Mouse (Mus musculus) embryonic fibroblast, embryonic 13.5 days (primary cell): ENCODE measurements at regions not wholly inside any gene's neighbourhood (a gene's known extent, or its start where the extent isn't known, plus 50 kb on each side); places are given as distances from the start of the nearest gene placed in this dataset.

Experiments used
- H3K27ac ChIP-seq: 2 replicates; pipeline ENCODE4 v1.5.1; 2012; ENCODE audit warnings: low read length, control low read depth, inconsistent platforms; ENCODE audit not compliant: insufficient read depth
- H3K4me1 ChIP-seq: 2 replicates; pipeline ENCODE4 v1.6.1; 2011; ENCODE audit warnings: low read length; ENCODE audit not compliant: control insufficient read depth, insufficient read depth
- H3K4me3 ChIP-seq: 2 replicates; pipeline ENCODE4 v1.5.1; 2011; ENCODE audit warnings: mild to moderate bottlenecking, control low read depth, low read length; ENCODE audit not compliant: insufficient read depth
- CTCF ChIP-seq: IDR thresholded peaks from 2 replicates; pipeline ENCODE4 v1.5.1; 2011; ENCODE audit warnings: mild to moderate bottlenecking, control low read depth, low read length, moderate library complexity, borderline replicate concordance; ENCODE audit not compliant: insufficient read depth
- POLR2A ChIP-seq: IDR thresholded peaks from 2 replicates; pipeline ENCODE4 v1.6.1; 2011; ENCODE audit warnings: low read depth, mild to moderate bottlenecking, control low read depth, low read length, moderate library complexity

DNA sequence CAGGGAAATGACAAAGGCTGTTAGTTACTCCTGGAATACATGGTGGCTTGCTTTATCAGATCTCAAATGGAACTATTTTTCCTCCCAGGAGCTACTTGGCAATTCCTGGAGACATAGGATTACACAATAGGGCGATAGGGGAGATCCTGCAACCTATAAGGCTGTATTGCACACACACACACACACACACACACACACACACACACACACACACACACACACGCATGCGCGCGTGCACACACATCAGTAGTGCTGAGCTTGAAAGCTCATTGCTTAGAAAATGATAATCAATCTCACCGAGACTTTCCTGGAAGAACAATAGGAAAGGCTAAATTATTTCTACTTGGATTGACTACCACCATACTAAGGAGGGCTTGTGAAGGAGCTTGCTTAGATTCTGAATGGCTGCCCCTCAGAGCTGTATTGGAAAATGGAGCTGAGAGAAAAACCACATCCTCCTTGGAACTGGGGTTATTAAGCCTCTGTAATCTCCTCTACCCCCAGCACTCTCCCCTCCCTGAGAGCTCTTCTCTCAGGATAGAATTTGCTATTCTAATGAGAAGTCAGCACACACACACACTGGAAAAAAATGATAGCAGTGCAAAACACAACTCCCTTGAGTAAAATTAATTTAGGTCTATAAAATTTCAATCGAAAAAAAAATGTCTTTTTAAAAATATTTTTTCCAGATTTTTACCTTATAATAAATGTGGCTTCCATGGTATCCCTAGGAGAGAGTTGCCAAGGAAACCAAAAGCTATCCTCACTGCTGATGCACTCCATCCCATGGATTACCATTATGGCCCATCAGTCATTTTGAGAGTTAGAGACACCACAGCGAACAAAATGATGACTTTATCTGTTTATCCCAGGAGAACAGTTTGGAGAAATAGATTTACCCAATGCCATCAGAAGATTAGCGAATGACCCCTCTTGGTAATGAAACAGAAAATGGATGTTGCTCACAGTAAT, 217.1 kb upstream of the Slco3a1 start:
- Histone ChIP-seq H3K27ac (no peak overlapping the region), H3K4me3 (no peak overlapping the region), H3K4me1 (no peaks in the 10 kb centered on the region)
- TF ChIP-seq CTCF, result no peak
- no peak for TF ChIP-seq POLR2A

DNA sequence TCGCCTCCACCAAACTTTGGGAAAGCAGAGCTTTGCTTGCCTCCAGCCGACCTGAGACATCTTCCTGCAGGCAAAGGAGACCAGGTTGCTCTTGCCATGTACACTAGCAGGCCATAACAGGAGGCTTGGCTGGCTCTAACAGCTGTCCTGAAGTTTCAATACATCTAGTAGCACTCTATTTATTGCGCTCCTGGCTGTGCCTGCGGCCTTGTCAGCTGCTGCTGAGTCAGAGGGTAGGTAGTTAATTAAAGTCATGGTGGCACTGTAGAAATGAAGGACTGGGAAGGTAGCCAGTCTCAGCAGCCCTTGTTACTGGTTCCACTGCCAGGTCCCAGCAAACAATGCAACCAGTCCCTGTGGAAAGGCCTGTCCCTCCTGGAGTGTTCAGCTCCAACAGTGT, 212.0 kb upstream of the Slco3a1 start:
- no peak overlapping the region for H3K4me3 ChIP-seq
- no peak overlapping the region for H3K27ac ChIP-seq
- TF ChIP-seq POLR2A, result no peak
- no peak for TF ChIP-seq CTCF
- no peaks in the 10 kb centered on the region for H3K4me1 ChIP-seq

DNA sequence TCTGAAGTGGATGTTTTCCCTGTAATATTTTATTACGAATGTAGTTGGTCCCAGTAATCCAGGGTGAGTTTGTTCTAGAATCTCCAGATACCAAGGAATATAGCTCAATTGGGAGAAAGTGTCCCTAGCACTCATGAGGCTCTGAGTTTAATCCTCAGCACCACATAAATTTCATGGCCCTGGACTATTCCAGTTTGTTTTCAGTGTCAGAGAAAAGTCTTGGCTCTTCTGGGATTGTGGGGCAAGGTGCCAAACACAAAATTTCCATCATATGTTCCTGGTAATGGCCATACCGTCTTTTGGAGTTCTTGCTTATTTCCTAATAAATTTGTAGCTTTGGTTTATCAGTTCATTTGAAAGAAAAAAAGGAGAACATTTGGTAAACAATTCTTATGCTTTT, 202.9 kb upstream of the Slco3a1 start:
- Histone ChIP-seq H3K27ac (no peak overlapping the region), H3K4me3 (no peak overlapping the region), H3K4me1 (no peaks in the 10 kb centered on the region)
- TF ChIP-seq CTCF, result no peak
- no peak for TF ChIP-seq POLR2A

- Histone ChIP-seq H3K4me1 (no peaks in the 10 kb centered on the region), H3K27ac (no peak overlapping the region), H3K4me3 (no peak overlapping the region)
- TF ChIP-seq CTCF (no peak), POLR2A (no peak)
Measured at GRCm38 (mm10) chr7:74747704-74748103, 193.1 kb upstream of the Slco3a1 start.

DNA sequence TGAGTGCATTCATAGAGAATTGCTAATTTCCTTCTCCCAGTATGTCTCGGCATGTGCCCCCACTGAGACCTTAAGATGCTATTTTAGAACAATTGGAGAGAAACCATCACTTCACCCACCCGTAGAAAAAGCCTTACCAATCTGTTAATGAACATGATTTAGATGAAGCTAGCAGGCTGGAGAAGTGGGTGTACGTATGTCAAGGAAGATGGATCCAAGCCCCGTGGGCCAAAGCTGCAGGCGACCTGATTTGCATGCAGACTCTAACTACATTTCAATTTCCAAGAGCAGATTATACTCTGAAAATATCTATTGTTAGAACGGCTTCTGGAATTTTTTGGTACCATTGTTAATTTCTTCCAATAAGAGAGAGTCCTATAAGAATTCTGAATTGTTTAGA, 180.4 kb upstream of the Slco3a1 start:
- no peak overlapping the region for H3K4me3 ChIP-seq
- H3K4me1 ChIP-seq, result no peaks in the 10 kb centered on the region
- H3K27ac ChIP-seq, result no peak overlapping the region
- TF ChIP-seq CTCF (no peak), POLR2A (no peak)

DNA sequence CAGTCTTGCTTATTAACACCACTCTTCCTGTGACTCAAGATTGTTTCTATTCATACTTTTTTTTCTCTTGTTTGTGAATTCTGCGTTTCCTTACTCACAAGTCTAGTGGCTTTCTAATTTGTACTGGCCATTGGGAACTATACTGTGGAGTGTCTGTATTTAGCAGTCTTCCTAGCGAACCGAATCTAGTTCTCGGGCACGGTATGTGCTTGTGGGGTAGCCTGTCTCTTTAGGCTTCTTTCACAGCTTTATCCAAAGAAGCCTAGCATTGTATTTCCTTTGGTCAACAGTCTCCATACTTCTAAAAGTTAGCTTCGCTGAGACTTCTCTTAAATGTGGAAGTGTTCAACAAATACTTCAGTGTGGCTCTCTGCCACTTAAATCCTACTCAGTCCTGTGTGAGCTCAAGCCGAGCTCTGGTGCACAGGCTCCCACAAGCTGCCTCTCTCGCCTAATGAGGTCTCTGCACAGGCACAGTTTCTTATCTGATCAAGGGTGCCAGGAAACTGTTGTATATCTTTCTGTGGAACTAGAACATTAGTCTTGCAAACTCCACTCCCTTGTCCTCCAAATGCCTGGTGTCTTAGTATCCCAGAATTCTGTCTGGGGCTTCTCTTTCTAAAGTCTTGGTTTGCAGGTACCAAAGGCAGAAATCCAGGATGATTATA, 171.9 kb upstream of the Slco3a1 start:
- no peak overlapping the region for H3K27ac ChIP-seq
- H3K4me3 ChIP-seq, result no peak overlapping the region
- no peak for TF ChIP-seq CTCF
- TF ChIP-seq POLR2A, result no peak
- H3K4me1 ChIP-seq, result no peaks in the 10 kb centered on the region

DNA sequence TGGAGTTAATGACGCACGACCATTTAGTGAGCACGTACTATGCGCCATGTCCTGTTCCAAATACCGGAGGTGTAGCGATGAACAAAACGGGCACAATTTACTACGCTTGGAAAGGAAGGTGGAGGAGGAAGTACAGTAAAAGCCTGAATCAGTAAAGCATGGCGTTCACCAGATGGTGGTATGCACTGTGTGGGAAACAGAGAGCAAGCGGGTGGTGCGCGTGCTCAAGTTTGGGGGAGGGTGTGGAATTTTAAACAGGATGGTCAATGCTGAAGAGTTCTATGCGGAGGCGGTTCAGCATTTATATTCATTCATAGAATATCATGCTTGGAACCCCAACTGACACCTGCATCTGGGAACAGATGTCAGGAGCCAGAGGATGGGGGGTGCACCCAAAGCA, 164.7 kb upstream of the Slco3a1 start:
- no peak overlapping the region for H3K27ac ChIP-seq
- H3K4me3 ChIP-seq, result no peak overlapping the region
- TF ChIP-seq POLR2A, result no peak
- no peak for TF ChIP-seq CTCF
- no peaks in the 10 kb centered on the region for H3K4me1 ChIP-seq

DNA sequence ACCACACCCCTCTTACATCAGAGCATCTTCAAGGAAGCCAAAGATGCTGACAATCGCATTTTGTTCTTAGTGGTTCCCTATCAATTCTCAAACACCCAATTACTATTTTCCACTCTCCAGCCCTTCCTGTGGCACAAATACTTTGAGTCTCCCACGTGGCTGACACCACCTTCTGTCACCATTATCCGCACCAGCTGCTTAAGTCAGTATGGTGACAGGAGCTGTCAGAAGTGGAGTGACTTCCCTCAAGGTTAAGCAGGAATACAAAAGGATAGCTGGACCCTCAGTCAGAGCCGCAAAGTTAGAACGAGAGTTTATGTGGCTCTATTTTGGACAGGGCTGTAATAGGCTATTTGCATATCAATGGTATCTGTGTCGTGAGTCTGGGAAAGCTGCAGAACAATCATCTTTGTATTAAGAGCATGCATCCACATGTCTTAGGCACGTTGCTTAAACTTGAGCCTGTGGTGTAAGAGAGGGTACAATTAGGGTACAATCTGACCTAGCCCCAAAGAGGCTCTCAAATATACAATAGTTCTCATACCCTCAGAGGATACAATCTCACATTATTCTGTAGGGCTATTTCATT, 155.5 kb upstream of the Slco3a1 start:
- no peak for TF ChIP-seq CTCF
- TF ChIP-seq POLR2A, result no peak
- H3K4me3 ChIP-seq, result no peak overlapping the region
- H3K4me1 ChIP-seq, result no peaks in the 10 kb centered on the region
- H3K27ac ChIP-seq, result no peak overlapping the region

GRCm38 (mm10) chr7:74709006-74709405, 154.4 kb upstream of the Slco3a1 start:
- H3K4me3 ChIP-seq, result no peak overlapping the region
- H3K4me1 ChIP-seq, result no peaks in the 10 kb centered on the region
- TF ChIP-seq CTCF, result no peak
- no peak for TF ChIP-seq POLR2A
- no peak overlapping the region for H3K27ac ChIP-seq

- no peak for TF ChIP-seq CTCF
- no peak for TF ChIP-seq POLR2A
- no peaks in the 10 kb centered on the region for H3K4me1 ChIP-seq
- no peak overlapping the region for H3K27ac ChIP-seq
- no peak overlapping the region for H3K4me3 ChIP-seq
Measured at GRCm38 (mm10) chr7:74703533-74703932, 149.0 kb upstream of the Slco3a1 start.
